Mouse (Mus musculus): Measurements from ENCODE around the gene Csrp3. TPM values are rescaled to one million over a fixed set of nuclear protein-coding genes. Genes with fewer than 3 reads are reported as not detected.
A peak's percentile ranks its signal among the peaks of the same experiment; 100 is the strongest.

Csrp3 gene
- polyA plus RNA-seq (2014; fragmentation: Nextera tagmentation; extraction: Ambion mirVana) = 5.1 and 14.4 TPM in 2 replicates

DNA sequence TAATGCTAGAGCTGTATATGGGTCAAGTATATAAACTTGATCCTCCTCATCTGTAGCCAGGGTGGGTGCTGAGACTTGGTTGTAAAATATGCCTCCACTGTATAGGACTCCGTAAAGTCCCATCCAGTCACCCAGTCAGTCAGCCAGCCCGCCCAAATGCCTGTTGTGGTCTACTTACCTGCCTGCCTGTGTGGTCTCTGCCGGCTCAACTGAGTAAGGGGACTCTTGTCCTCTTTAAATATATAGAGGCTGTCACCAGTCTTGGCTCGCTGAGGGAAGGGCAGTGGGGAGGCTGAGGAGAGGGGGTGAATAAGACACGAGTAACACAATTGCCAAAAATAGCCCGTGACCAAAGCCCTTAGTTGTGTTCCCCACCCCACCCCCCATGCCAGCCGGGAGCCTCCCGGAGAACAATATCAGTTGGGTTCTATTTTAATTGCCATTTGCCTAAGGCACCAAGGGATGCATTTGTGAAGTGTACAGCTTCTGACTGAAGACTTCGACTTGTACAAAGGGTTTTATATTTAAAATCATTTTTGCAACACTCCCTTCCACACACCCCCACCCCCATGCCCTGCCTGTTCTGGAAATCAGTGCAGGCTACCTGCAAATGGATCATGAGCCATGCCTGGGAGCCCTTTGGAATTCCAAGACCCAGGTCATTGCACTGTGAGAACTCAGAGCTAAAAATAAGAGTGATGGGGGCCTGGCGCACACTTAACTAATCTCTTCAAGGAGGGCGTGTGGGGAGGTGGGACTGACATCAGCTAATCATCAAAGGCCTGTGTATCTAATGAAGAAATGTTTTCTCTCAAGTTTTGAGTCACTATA is at the start of gene Csrp3:
Gene Csrp3 (minus strand): TSS at position 214 of the 831 bp plus-strand sequence.
- no peaks in the 10 kb centered on the region for H3K36me3 ChIP-seq (ENCODE audit: control insufficient read depth, insufficient read depth, low read length)
- DNase-seq (ENCODE audit: low spot score) (no peak), ATAC-seq (replicated peaks; ENCODE audit: low FRiP score) (no peak)
- H3K4me2 ChIP-seq = no peak within 1 kb of the TSS
- H3K9ac ChIP-seq (ENCODE audit: low read depth, low read length) = no peak within 1 kb of the TSS
- H3K9me3 ChIP-seq (ENCODE audit: control insufficient read depth, low read length) = no peaks in the 10 kb centered on the region
- H3K27ac ChIP-seq (ENCODE audit: low read depth, low read length) = no peak within 1 kb of the TSS
- WGBS = 62% methylated on average over 11 of the region's 11 CpGs
- H3K4me3 ChIP-seq (ENCODE audit: low read depth, low read length) = no peak within 1 kb of the TSS
- no peaks in the 10 kb centered on the region for H3K4me1 ChIP-seq (replicated peaks; ENCODE audit: control insufficient read depth, insufficient read depth, low read length)
- no peaks in the 10 kb centered on the region for H3K27me3 ChIP-seq (replicated peaks; ENCODE audit: control insufficient read depth, insufficient read depth, low read length)

DNA sequence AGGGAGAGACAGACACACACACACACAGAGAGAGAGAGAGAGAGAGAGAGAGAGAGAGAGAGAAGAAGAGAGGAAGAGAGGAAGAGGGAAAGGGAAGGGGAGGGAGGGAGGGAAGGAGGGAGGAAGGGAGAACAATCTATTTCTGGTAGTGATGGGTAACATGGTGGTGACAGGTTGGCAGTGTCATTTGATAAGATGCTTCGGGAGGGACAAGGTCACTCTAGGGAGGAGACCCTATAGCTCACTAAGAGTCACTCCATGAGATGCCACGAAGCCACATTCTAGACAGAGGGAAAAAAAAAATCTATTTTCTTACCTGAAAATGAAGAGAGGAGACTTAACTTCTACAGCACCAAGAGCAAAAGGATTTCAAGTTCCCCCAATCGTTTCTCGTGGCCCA is 48.2 kb upstream of the Csrp3 start:
- DNase-seq (ENCODE audit: low spot score) = no peak
- 58% methylated on average over 4 of the region's 4 CpGs for WGBS
- H3K9ac ChIP-seq (ENCODE audit: low read depth, low read length) = no peak overlapping the region
- no peaks in the 10 kb centered on the region for H3K9me3 ChIP-seq (ENCODE audit: control insufficient read depth, low read length)
- no peak overlapping the region for H3K4me3 ChIP-seq (ENCODE audit: low read depth, low read length)
- no peak overlapping the region for H3K27ac ChIP-seq (ENCODE audit: low read depth, low read length)
- no peaks in the 10 kb centered on the region for H3K36me3 ChIP-seq (ENCODE audit: control insufficient read depth, insufficient read depth, low read length)
- no peak for ATAC-seq (replicated peaks; ENCODE audit: low FRiP score)
- H3K4me1 ChIP-seq (replicated peaks; ENCODE audit: control insufficient read depth, insufficient read depth, low read length) = no peaks in the 10 kb centered on the region
- H3K27me3 ChIP-seq (replicated peaks; ENCODE audit: control insufficient read depth, insufficient read depth, low read length) = no peaks in the 10 kb centered on the region
- no peak overlapping the region for H3K4me2 ChIP-seq

DNA sequence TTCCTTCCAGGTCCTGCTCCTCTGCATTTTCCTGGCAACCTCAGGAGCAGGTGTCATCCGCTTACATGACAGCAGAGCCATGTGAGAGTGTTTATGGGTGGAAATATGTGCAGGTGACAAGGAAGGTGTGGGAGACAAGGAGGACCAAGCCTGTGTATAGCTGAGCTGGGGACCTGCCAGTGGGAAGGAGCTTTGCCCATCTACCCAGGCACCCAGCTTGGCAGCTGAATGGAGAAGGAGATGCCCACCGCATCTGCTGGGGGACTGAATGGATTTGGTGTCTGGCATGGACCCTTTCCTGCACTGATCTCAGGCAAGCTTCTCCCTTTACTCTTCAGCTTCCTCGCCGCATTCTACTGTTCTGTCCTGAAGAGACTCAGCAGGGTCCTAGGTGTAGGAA is 47.6 kb upstream of the Csrp3 start:
- no peak overlapping the region for H3K9ac ChIP-seq (ENCODE audit: low read depth, low read length)
- no peaks in the 10 kb centered on the region for H3K4me1 ChIP-seq (replicated peaks; ENCODE audit: control insufficient read depth, insufficient read depth, low read length)

DNA sequence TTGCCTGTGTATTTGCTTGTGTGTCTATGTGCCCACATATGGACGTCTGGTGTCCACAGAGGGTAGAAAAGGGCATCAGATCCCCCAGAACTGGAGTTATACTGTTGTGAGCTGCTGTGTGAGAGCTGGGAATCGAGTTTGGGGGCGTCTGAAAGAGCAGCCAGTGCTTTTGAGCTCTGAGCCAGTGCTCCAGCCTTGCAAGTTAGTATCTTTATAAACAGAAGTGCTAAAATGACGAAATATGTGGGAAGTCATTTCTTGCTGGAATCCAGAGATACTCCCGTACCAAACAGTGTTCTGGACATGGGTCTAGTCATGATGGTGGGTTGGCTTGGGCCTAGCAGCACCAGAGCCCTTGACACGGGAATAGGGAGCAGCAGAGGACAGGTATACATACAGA is 46.9 kb upstream of the Csrp3 start:
- H3K4me1 ChIP-seq (replicated peaks; ENCODE audit: control insufficient read depth, insufficient read depth, low read length) = no peaks in the 10 kb centered on the region
- DNase-seq (ENCODE audit: low spot score) = no peak
- H3K27ac ChIP-seq (ENCODE audit: low read depth, low read length) = no peak overlapping the region
- no peak overlapping the region for H3K4me3 ChIP-seq (ENCODE audit: low read depth, low read length)
- H3K27me3 ChIP-seq (replicated peaks; ENCODE audit: control insufficient read depth, insufficient read depth, low read length) = no peaks in the 10 kb centered on the region
- no peaks in the 10 kb centered on the region for H3K9me3 ChIP-seq (ENCODE audit: control insufficient read depth, low read length)
- H3K4me2 ChIP-seq = no peak overlapping the region
- no peak overlapping the region for H3K9ac ChIP-seq (ENCODE audit: low read depth, low read length)
- no peak for ATAC-seq (replicated peaks; ENCODE audit: low FRiP score)
- WGBS = 67% methylated on average over 6 of the region's 6 CpGs
- no peaks in the 10 kb centered on the region for H3K36me3 ChIP-seq (ENCODE audit: control insufficient read depth, insufficient read depth, low read length)

More for the DNA sequence above, 47.6 kb upstream of the Csrp3 start:
- Histone ChIP-seq H3K27ac (ENCODE audit: low read depth, low read length) (no peak overlapping the region), H3K4me3 (ENCODE audit: low read depth, low read length) (no peak overlapping the region), H3K9me3 (ENCODE audit: control insufficient read depth, low read length) (no peaks in the 10 kb centered on the region), H3K4me2 (no peak overlapping the region), H3K27me3 (replicated peaks; ENCODE audit: control insufficient read depth, insufficient read depth, low read length) (no peaks in the 10 kb centered on the region), H3K36me3 (ENCODE audit: control insufficient read depth, insufficient read depth, low read length) (no peaks in the 10 kb centered on the region)
- 89% methylated on average over 4 of the region's 4 CpGs for WGBS
- no peak for DNase-seq (ENCODE audit: low spot score)
- ATAC-seq (replicated peaks; ENCODE audit: low FRiP score) = no peak

DNA sequence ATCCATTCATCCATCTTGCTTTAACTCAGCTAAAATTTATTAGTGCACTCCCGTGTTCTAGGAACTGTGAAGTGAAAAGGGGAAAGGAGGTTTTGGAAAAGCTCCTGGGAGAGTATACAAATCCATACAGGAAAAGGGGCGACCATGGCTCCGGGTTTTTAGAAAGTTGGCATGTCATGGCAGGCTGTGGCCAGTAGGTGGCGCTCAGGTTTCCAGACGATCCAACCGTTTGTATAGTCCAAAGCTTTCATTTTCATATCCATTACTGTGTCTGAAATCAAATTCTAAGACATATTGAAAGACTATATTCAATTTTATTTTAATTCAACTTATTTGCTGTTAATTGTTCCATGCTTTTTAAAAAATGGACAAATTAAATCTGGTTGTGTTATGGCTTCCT is 46.3 kb upstream of the Csrp3 start:
- Histone ChIP-seq H3K27me3 (replicated peaks; ENCODE audit: control insufficient read depth, insufficient read depth, low read length) (no peaks in the 10 kb centered on the region), H3K4me1 (replicated peaks; ENCODE audit: control insufficient read depth, insufficient read depth, low read length) (no peaks in the 10 kb centered on the region), H3K27ac (ENCODE audit: low read depth, low read length) (no peak overlapping the region), H3K4me3 (ENCODE audit: low read depth, low read length) (no peak overlapping the region), H3K9ac (ENCODE audit: low read depth, low read length) (no peak overlapping the region), H3K4me2 (no peak overlapping the region), H3K9me3 (ENCODE audit: control insufficient read depth, low read length) (no peaks in the 10 kb centered on the region), H3K36me3 (ENCODE audit: control insufficient read depth, insufficient read depth, low read length) (no peaks in the 10 kb centered on the region)
- WGBS = 3% methylated on average over 6 of the region's 6 CpGs
- DNase-seq (ENCODE audit: low spot score) = peak; percentile 56
- 0 out of 2 replicates have a peak, but pooled peaks have one; percentile 36 for ATAC-seq (replicated peaks; ENCODE audit: low FRiP score)

DNA sequence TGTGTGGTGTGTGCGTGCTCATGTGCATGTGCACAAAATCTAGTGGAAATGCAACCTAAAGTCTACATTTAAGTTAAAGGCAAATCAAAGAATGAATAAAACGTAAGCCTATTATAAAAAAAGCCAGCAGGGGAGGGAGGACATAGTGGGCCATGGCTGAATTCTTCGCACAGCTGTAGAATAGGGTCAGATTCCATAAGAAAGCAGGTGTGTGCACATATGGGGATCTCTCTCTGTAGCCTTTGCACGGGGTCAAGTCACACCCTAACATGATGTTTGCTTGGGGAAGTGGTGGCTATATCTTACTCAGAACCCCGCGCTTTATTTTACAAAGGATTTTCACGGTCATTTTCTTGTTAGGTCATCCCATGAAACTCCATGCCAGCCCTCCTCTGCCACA is 45.3 kb upstream of the Csrp3 start:
- no peak overlapping the region for H3K9ac ChIP-seq (ENCODE audit: low read depth, low read length)
- no peak overlapping the region for H3K4me3 ChIP-seq (ENCODE audit: low read depth, low read length)
- no peaks in the 10 kb centered on the region for H3K36me3 ChIP-seq (ENCODE audit: control insufficient read depth, insufficient read depth, low read length)
- H3K27me3 ChIP-seq (replicated peaks; ENCODE audit: control insufficient read depth, insufficient read depth, low read length) = no peaks in the 10 kb centered on the region
- no peaks in the 10 kb centered on the region for H3K4me1 ChIP-seq (replicated peaks; ENCODE audit: control insufficient read depth, insufficient read depth, low read length)
- ATAC-seq (replicated peaks; ENCODE audit: low FRiP score) = no peak
- no peak overlapping the region for H3K4me2 ChIP-seq
- DNase-seq (ENCODE audit: low spot score) = no peak
- H3K27ac ChIP-seq (ENCODE audit: low read depth, low read length) = no peak overlapping the region
- H3K9me3 ChIP-seq (ENCODE audit: control insufficient read depth, low read length) = no peaks in the 10 kb centered on the region
- WGBS = 84% methylated on average over 7 of the region's 7 CpGs

DNA sequence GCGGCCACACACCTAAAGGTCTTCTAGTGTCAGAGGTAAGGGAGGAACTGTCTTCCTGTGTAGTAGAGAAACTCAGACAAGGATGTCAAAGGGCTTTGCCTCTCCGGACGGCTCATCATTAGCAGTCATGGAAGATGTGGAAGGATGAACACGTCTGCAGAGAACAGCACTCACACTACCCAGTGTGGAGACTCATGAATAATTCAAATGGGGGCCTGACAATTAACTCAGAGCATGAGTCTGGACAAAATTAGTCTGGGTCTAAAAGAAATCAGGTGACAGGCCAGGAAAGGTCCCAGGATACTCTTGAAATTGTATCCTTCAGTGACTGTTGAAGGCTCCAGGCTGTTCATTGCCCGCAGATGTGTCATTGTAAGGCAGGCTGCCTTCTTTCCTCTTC is 43.2 kb upstream of the Csrp3 start:
- Histone ChIP-seq H3K4me1 (replicated peaks; ENCODE audit: control insufficient read depth, insufficient read depth, low read length) (no peaks in the 10 kb centered on the region), H3K27ac (ENCODE audit: low read depth, low read length) (no peak overlapping the region), H3K27me3 (replicated peaks; ENCODE audit: control insufficient read depth, insufficient read depth, low read length) (peaks cover 4% of the 10 kb centered on the region; the same call in 1 of the 2 replicates), H3K4me2 (no peak overlapping the region), H3K36me3 (ENCODE audit: control insufficient read depth, insufficient read depth, low read length) (no peaks in the 10 kb centered on the region), H3K4me3 (ENCODE audit: low read depth, low read length) (no peak overlapping the region), H3K9me3 (ENCODE audit: control insufficient read depth, low read length) (no peaks in the 10 kb centered on the region), H3K9ac (ENCODE audit: low read depth, low read length) (no peak overlapping the region)
- DNase-seq (ENCODE audit: low spot score) = no peak
- 81% methylated on average over 5 of the region's 5 CpGs for WGBS
- ATAC-seq (replicated peaks; ENCODE audit: low FRiP score) = no peak

DNA sequence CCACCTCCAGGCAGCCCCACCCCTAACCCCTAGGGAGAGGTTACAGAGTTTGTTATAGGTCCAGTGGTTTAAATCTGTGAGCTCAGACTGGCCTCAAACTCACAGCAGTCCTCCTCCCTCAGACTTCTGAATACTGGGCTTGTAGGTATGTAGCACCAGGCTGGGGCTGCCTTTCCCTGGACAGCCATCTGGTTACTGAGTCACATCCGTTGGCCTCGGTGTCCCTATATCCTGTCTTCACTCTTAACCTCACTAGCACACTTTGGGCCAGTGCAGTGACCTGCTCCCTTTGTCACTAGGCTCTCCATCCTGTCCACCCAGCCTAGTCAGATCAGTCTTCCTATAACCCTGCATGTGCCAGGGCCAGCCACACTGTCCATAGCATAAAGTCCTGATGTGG is 40.9 kb upstream of the Csrp3 start:
- no peaks in the 10 kb centered on the region for H3K36me3 ChIP-seq (ENCODE audit: control insufficient read depth, insufficient read depth, low read length)
- H3K4me1 ChIP-seq (replicated peaks; ENCODE audit: control insufficient read depth, insufficient read depth, low read length) = no peaks in the 10 kb centered on the region
- H3K9ac ChIP-seq (ENCODE audit: low read depth, low read length) = no peak overlapping the region
- DNase-seq (ENCODE audit: low spot score) (no peak), ATAC-seq (replicated peaks; ENCODE audit: low FRiP score) (peak; percentile 26; the same call in 1 of the 2 replicates)
- H3K9me3 ChIP-seq (ENCODE audit: control insufficient read depth, low read length) = no peaks in the 10 kb centered on the region
- no peak overlapping the region for H3K4me2 ChIP-seq
- H3K4me3 ChIP-seq (ENCODE audit: low read depth, low read length) = no peak overlapping the region
- WGBS = 58% methylated on average over 2 of the region's 2 CpGs
- no peak overlapping the region for H3K27ac ChIP-seq (ENCODE audit: low read depth, low read length)
- peaks cover 4% of the 10 kb centered on the region; the same call in 1 of the 2 replicates for H3K27me3 ChIP-seq (replicated peaks; ENCODE audit: control insufficient read depth, insufficient read depth, low read length)

DNA sequence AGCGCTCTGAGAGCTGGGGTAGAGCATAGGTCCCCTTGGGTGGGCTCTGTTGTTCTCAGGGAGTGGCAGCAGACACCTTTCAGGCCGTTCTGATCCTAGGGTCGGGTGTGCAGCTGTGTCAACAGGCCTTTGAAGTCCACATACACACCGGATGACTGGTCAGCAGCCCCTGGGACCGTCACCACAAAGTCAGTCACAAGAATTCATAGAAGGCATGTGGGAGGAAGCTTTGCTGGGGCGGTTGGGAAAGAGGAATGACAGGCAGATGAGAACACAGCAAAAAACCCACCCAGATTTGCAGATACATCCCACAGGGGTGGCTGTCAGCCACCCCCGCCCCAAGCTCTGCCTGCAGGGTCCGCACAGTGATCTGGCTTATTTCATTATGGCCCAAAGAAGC is 40.1 kb upstream of the Csrp3 start:
- ATAC-seq (replicated peaks; ENCODE audit: low FRiP score) = no peak
- Histone ChIP-seq H3K9ac (ENCODE audit: low read depth, low read length) (no peak overlapping the region), H3K9me3 (ENCODE audit: control insufficient read depth, low read length) (no peaks in the 10 kb centered on the region), H3K27me3 (replicated peaks; ENCODE audit: control insufficient read depth, insufficient read depth, low read length) (peaks cover 4% of the 10 kb centered on the region; the same call in 1 of the 2 replicates), H3K4me3 (ENCODE audit: low read depth, low read length) (no peak overlapping the region), H3K4me1 (replicated peaks; ENCODE audit: control insufficient read depth, insufficient read depth, low read length) (no peaks in the 10 kb centered on the region), H3K36me3 (ENCODE audit: control insufficient read depth, insufficient read depth, low read length) (no peaks in the 10 kb centered on the region), H3K4me2 (no peak overlapping the region), H3K27ac (ENCODE audit: low read depth, low read length) (no peak overlapping the region)
- 38% methylated on average over 8 of the region's 8 CpGs for WGBS
- no peak for DNase-seq (ENCODE audit: low spot score)
